ENCODE assay signal across 1 mouse cellular context in the genomic region with DNA sequence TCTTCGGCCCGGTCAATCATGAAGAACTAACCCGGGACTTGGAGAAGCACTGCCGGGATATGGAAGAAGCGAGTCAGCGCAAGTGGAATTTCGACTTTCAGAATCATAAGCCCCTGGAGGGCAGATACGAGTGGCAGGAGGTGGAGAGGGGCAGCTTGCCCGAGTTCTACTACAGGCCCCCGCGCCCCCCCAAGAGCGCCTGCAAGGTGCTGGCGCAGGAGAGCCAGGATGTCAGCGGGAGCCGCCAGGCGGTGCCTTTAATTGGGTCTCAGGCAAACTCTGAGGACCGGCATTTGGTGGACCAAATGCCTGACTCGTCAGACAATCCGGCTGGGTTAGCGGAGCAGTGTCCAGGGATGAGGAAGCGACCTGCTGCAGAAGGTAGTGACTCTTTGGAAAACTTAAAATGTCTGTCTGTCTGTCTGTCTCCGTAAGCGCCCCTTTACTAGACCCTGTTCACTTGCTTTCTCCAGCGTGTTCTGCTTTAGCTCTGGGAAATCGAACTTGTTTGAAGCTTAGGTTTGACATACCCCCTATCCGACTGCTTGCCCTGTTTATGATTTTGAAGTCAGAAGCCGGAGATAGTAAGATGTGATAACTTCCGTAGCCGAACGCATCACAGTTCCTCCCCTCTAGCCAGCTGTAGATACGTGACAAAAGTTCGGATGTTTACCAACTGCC.
A peak's percentile ranks its signal among the peaks of the same experiment; 100 is the strongest.
TF ChIP-seq lines count a peak whose summit lies in the region.

No protein-coding gene starts in this region.

TF ChIP-seq in CH12.LX, 34 proteins besides CTCF, POLR2A, EP300 and RAD21 (continued from another document):
- TF ChIP-seq MEF2A (IDR thresholded peaks at IDR 0.05; ENCODE audit: borderline replicate concordance, low read depth, low read length) (no peak), ETS1 (conservative IDR thresholded peaks at IDR 0.05; ENCODE audit: low read depth, low read length) (0 out of 2 replicates have a peak, but pooled peaks have one; percentile 24), CHD1 (IDR thresholded peaks at IDR 0.05; ENCODE audit: low read depth, low read length) (no peak), PAX5 (IDR thresholded peaks at IDR 0.05; ENCODE audit: low read length) (no peak)
